Mouse (Mus musculus) erythroblast, embryonic 14.5 days (primary cell): ENCODE results near the gene Arl4a.

Experiments used
- GATA1 ChIP-seq: IDR thresholded peaks from 2 replicates; pipeline ENCODE4 v1.6.1; 2012; ENCODE audit warnings: low read length, inconsistent platforms, mixed read lengths
- TAL1 ChIP-seq: IDR thresholded peaks from 3 replicates; pipeline ENCODE4 v1.6.1; 2012; ENCODE audit warnings: low read length, inconsistent platforms, mixed read lengths

- TF ChIP-seq TAL1: no peak
- TF ChIP-seq GATA1: no peak
These were observed 29.4 kb downstream of the Arl4a start for GRCm38 (mm10) chr12:40008459-40008858.
